Comparison of ENCODE assay signal across 8 mouse cellular contexts in genomic region chr12:104617111-104617725, GRCm38 (mm10).
DNase-seq lines count a peak whose midpoint lies in the region; ATAC-seq lines count a peak whose summit lies in the region.

No protein-coding gene starts in this region.

- H3K9ac ChIP-seq in embryonic facial prominence, embryonic 11.5 days (replicated peaks; ENCODE audit: low read length), result no peak overlapping the region
- 0 out of 2 replicates have a peak overlapping the region, but pooled peaks have one; percentile 34 for H3K9ac ChIP-seq in hindbrain, embryonic 11.5 days (ENCODE audit: low read depth, low read length)
- no peak overlapping the region for H3K9ac ChIP-seq in stomach, embryonic 15.5 days

- H3K4me3 ChIP-seq in heart, embryonic 10.5 days, result peak overlapping the region; percentile 43
- H3K4me3 ChIP-seq in embryonic facial prominence, embryonic 11.5 days (ENCODE audit: low read depth, low read length), result peak overlapping the region; percentile 8; the same call in 1 of the 2 replicates
- no peak overlapping the region for H3K4me3 ChIP-seq in hindbrain, embryonic 11.5 days (ENCODE audit: low read depth, low read length)
- H3K4me3 ChIP-seq in stomach, embryonic 15.5 days (replicated peaks), result peak overlapping the region; percentile 19

- peaks cover 19% of the 10 kb centered on the region for H3K4me1 ChIP-seq in heart, embryonic 10.5 days
- H3K4me1 ChIP-seq in embryonic facial prominence, embryonic 11.5 days (ENCODE audit: control insufficient read depth, insufficient read depth, low read length), result no peaks in the 10 kb centered on the region
- no peaks in the 10 kb centered on the region for H3K4me1 ChIP-seq in hindbrain, embryonic 11.5 days (replicated peaks; ENCODE audit: control insufficient read depth, insufficient read depth, low read length)
- 0 out of 2 replicates have a peak, but pooled peaks cover 2% of the 10 kb centered on the region for H3K4me1 ChIP-seq in stomach, embryonic 15.5 days

- no peak overlapping the region for H3K27ac ChIP-seq in heart, embryonic 10.5 days
- H3K27ac ChIP-seq in embryonic facial prominence, embryonic 11.5 days (replicated peaks; ENCODE audit: low read depth, low read length), result no peak overlapping the region
- peak overlapping the region; percentile 53; the same call in 1 of the 2 replicates for H3K27ac ChIP-seq in hindbrain, embryonic 11.5 days (ENCODE audit: low read depth, low read length)
- H3K27ac ChIP-seq in stomach, embryonic 15.5 days, result no peak overlapping the region

- no peaks in the 10 kb centered on the region for H3K9me3 ChIP-seq in heart, embryonic 10.5 days
- no peaks in the 10 kb centered on the region for H3K9me3 ChIP-seq in embryonic facial prominence, embryonic 11.5 days (replicated peaks; ENCODE audit: control insufficient read depth, low read length)
- no peaks in the 10 kb centered on the region for H3K9me3 ChIP-seq in hindbrain, embryonic 11.5 days (ENCODE audit: control insufficient read depth, low read length)
- no peaks in the 10 kb centered on the region for H3K9me3 ChIP-seq in stomach, embryonic 15.5 days

- no peaks in the 10 kb centered on the region for H3K36me3 ChIP-seq in heart, embryonic 10.5 days
- no peaks in the 10 kb centered on the region for H3K36me3 ChIP-seq in embryonic facial prominence, embryonic 11.5 days (replicated peaks; ENCODE audit: control insufficient read depth, insufficient read depth, low read depth, low read length)
- no peaks in the 10 kb centered on the region for H3K36me3 ChIP-seq in hindbrain, embryonic 11.5 days (ENCODE audit: control insufficient read depth, insufficient read depth, low read length)
- H3K36me3 ChIP-seq in stomach, embryonic 15.5 days, result no peaks in the 10 kb centered on the region

- ATAC-seq in embryonic facial prominence, embryonic 11.5 days (replicated peaks; ENCODE audit: insufficient number of reproducible peaks, low FRiP score, low TSS enrichment, low read depth), result peak; percentile 70
- peak; percentile 92 for ATAC-seq in hindbrain, embryonic 11.5 days (ENCODE audit: low FRiP score)
- ATAC-seq in stomach, embryonic 15.5 days (ENCODE audit: insufficient read depth, low FRiP score, low read depth), result peak; percentile 43; the same call in 1 of the 2 replicates

- H3K27me3 ChIP-seq in heart, embryonic 10.5 days (ENCODE audit: insufficient read depth, poor library complexity, severe bottlenecking), result peaks cover 15% of the 10 kb centered on the region
- H3K27me3 ChIP-seq in embryonic facial prominence, embryonic 11.5 days (ENCODE audit: control insufficient read depth, insufficient read depth, low read length), result no peaks in the 10 kb centered on the region
- H3K27me3 ChIP-seq in hindbrain, embryonic 11.5 days (ENCODE audit: control insufficient read depth, insufficient read depth, low read length), result no peaks in the 10 kb centered on the region
- no peaks in the 10 kb centered on the region for H3K27me3 ChIP-seq in stomach, embryonic 15.5 days (replicated peaks)

- H3K4me2 ChIP-seq in embryonic facial prominence, embryonic 11.5 days (ENCODE audit: low read depth, low read length), result peak overlapping the region; percentile 27
- H3K4me2 ChIP-seq in hindbrain, embryonic 11.5 days (replicated peaks; ENCODE audit: low read depth, low read length), result peak overlapping the region; percentile 39
- peak overlapping the region; percentile 50 for H3K4me2 ChIP-seq in stomach, embryonic 15.5 days

- 9% methylated on average over 17 of the region's 17 CpGs for WGBS in heart, embryonic 10.5 days
- WGBS in embryonic facial prominence, embryonic 11.5 days, result 10% methylated on average over 17 of the region's 17 CpGs
- WGBS in hindbrain, embryonic 11.5 days, result 8% methylated on average over 17 of the region's 17 CpGs
- 16% methylated on average over 17 of the region's 17 CpGs for WGBS in stomach, embryonic 15.5 days

- no peak for DNase-seq in heart, embryonic 10.5 days (ENCODE audit: low spot score)
- no peak for DNase-seq in heart, adult 9 months (ENCODE audit: low spot score in 2 of 2)
- DNase-seq in embryonic facial prominence, embryonic 11.5 days (ENCODE audit: low spot score), result peak; percentile 87
- DNase-seq in hindbrain, embryonic 11.5 days (ENCODE audit: low spot score), result peak; percentile 88
- peak; percentile 64 to 65 for DNase-seq in layer of hippocampus, postnatal 36 days
- DNase-seq in mesoderm, embryonic 11.5 days (ENCODE audit: low read depth, low spot score), result peak; percentile 84
- DNase-seq in spleen, adult 12 weeks (ENCODE audit: low spot score), result no peak

Comparison
In these comparisons a context has a peak if more than half of its experiments do, and no peak if none do; other contexts are left out.
1. DNase-seq: peak in embryonic facial prominence, embryonic 11.5 days (single experiment), hindbrain, embryonic 11.5 days (single experiment), layer of hippocampus, postnatal 36 days (2 of 2) and mesoderm, embryonic 11.5 days (single experiment); none in heart, embryonic 10.5 days (single experiment), heart, adult 9 months (0 of 2) and spleen, adult 12 weeks (single experiment).
2. Peak in every context shown above with its lines, with median percentiles within 50 percentile points of each other: ATAC-seq and H3K4me2 ChIP-seq.